Mouse (Mus musculus) forebrain, postnatal 0 days (tissue): ENCODE measurements around the gene 5730409E04Rik. TPM values are rescaled to one million over a fixed set of nuclear protein-coding genes. Genes with fewer than 3 reads are reported as not detected.

ENCODE experiments used
- ATAC-seq: fragments of 200-750 bp; cut with Nextera tagmentation; 2 replicates; pipeline ENCODE4 v1.8.0; 2017; ENCODE audit warnings: mild to moderate bottlenecking, moderate library complexity
- DNase-seq: peaks from one replicate; pipeline ENCODE4 v3.0.0-alpha.2; 2015
- H3K27ac ChIP-seq: fragments of 300-500 bp; sonication (generic); 2 replicates; pipeline ENCODE4 v1.5.1; 2014; ENCODE audit warnings: low read depth, mild to moderate bottlenecking, antibody characterized with exemption, low read length, moderate library complexity, mixed read lengths
- H3K27me3 ChIP-seq: fragments of 300-500 bp; sonication (generic); 2 replicates; pipeline ENCODE4 v1.6.1; 2014; ENCODE audit warnings: mild to moderate bottlenecking, low read length, mixed read lengths; ENCODE audit not compliant: insufficient read depth
- H3K36me3 ChIP-seq: fragments of 300-500 bp; sonication (generic); 2 replicates; pipeline ENCODE4 v1.6.1; 2014; ENCODE audit warnings: mild to moderate bottlenecking, moderate library complexity; ENCODE audit not compliant: insufficient read depth
- H3K4me1 ChIP-seq: fragments of 300-500 bp; sonication (generic); 2 replicates; pipeline ENCODE4 v1.6.1; 2014; ENCODE audit warnings: antibody characterized with exemption; ENCODE audit not compliant: insufficient read depth
- H3K4me2 ChIP-seq: fragments of 300-500 bp; sonication (generic); 2 replicates; pipeline ENCODE4 v1.6.1; 2014; ENCODE audit warnings: low read depth, mild to moderate bottlenecking, moderate library complexity
- H3K4me3 ChIP-seq: fragments of 300-500 bp; sonication (generic); 2 replicates; pipeline ENCODE4 v1.5.1; 2014; ENCODE audit warnings: low read depth, low read length, mixed read lengths
- H3K9ac ChIP-seq: fragments of 300-500 bp; sonication (generic); 2 replicates; pipeline ENCODE4 v1.6.1; 2014; ENCODE audit warnings: mild to moderate bottlenecking
- H3K9me3 ChIP-seq: fragments of 300-500 bp; sonication (generic); 2 replicates; pipeline ENCODE4 v1.6.1; 2016; ENCODE audit warnings: low read length
- CTCF ChIP-seq: sonication (generic); IDR thresholded peaks from 2 replicates; pipeline ENCODE4 v1.5.1; 2016; ENCODE audit warnings: antibody characterized with exemption, control low read depth, low read depth
- WGBS: fragments of 180-500 bp; shearing (Covaris S2); extraction: QIAGEN DNeasy Blood & Tissue Kit; methylation state at CpG from one replicate; pipeline ENCODE4 v1.1.7; 2014; 5-methylcytosine and 5-hydroxymethylcytosine counted together
- polyA plus RNA-seq: library from polyadenylated mRNA; unstranded; fragments of >200 nt; fragmentation: Nextera tagmentation; extraction: Ambion mirVana; gene quantifications from 2 replicates; pipeline ENCODE4 v1.2.1, GENCODE M21; 2015
- total RNA-seq: library from RNA; depleted of rRNA; stranded (reverse); fragments of >200 nt; gene quantifications from 2 replicates; pipeline ENCODE4 v1.2.3, GENCODE M21; 2014

The 5730409E04Rik gene
- total and polyA plus RNA-seq, 2 experiments from 2014 or later: 19.0 to 38.2 TPM

- Histone ChIP-seq H3K36me3 (peaks cover 5% of the 10 kb centered on the region; the same call in 1 of the 2 replicates), H3K4me3 (no peak overlapping the region), H3K4me2 (no peak overlapping the region), H3K27me3 (no peaks in the 10 kb centered on the region), H3K27ac (no peak overlapping the region), H3K9me3 (no peaks in the 10 kb centered on the region), H3K4me1 (no peaks in the 10 kb centered on the region), H3K9ac (no peak overlapping the region)
- TF ChIP-seq CTCF: no peak
- ATAC-seq (no peak), DNase-seq (no peak)
- 83% methylated on average over 17 of the region's 17 CpGs for WGBS
Measured at GRCm38 (mm10) chr4:126611991-126612390, 2.4 kb downstream of the 5730409E04Rik start.

GRCm38 (mm10) chr4:126616312-126616711, 6.7 kb downstream of the 5730409E04Rik start:
- 89% methylated on average over 4 of the region's 4 CpGs for WGBS
- Histone ChIP-seq H3K4me1 (0 out of 2 replicates have a peak, but pooled peaks cover 6% of the 10 kb centered on the region), H3K27me3 (peaks cover 2% of the 10 kb centered on the region), H3K9me3 (no peaks in the 10 kb centered on the region), H3K9ac (no peak overlapping the region), H3K27ac (no peak overlapping the region), H3K4me3 (no peak overlapping the region), H3K36me3 (peaks cover 5% of the 10 kb centered on the region; the same call in 1 of the 2 replicates), H3K4me2 (no peak overlapping the region)
- TF ChIP-seq CTCF: no peak
- ATAC-seq (no peak), DNase-seq (no peak)

GRCm38 (mm10) chr4:126619691-126620330, 10.2 kb downstream of the 5730409E04Rik start:
- DNase-seq (no peak), ATAC-seq (peak; percentile 66; the same call in 1 of the 2 replicates)
- H3K27me3 ChIP-seq: peaks cover 2% of the 10 kb centered on the region
- H3K9me3 ChIP-seq: no peaks in the 10 kb centered on the region
- peak overlapping the region; percentile 52 for H3K4me2 ChIP-seq
- TF ChIP-seq CTCF: no peak
- WGBS: 2% methylated on average over 32 of the region's 33 CpGs
- H3K9ac ChIP-seq: peak overlapping the region; percentile 53
- H3K4me1 ChIP-seq: 0 out of 2 replicates have a peak, but pooled peaks cover 6% of the 10 kb centered on the region
- peak overlapping the region; percentile 30 for H3K4me3 ChIP-seq
- no peaks in the 10 kb centered on the region for H3K36me3 ChIP-seq
- H3K27ac ChIP-seq: no peak overlapping the region

- H3K27ac ChIP-seq: no peak overlapping the region
- 0 out of 2 replicates have a peak, but pooled peaks cover 6% of the 10 kb centered on the region for H3K4me1 ChIP-seq
- no peak for DNase-seq
- peak overlapping the region; percentile 52 for H3K4me2 ChIP-seq
- peaks cover 2% of the 10 kb centered on the region for H3K27me3 ChIP-seq
- peak overlapping the region; percentile 53 for H3K9ac ChIP-seq
- TF ChIP-seq CTCF: no peak
- no peaks in the 10 kb centered on the region for H3K36me3 ChIP-seq
- WGBS: 26% methylated on average over 13 of the region's 13 CpGs
- H3K4me3 ChIP-seq: peak overlapping the region; percentile 30; the same call in 1 of the 2 replicates
- ATAC-seq: no peak
- H3K9me3 ChIP-seq: no peaks in the 10 kb centered on the region
Measured at GRCm38 (mm10) chr4:126620349-126620874, 10.8 kb downstream of the 5730409E04Rik start.

DNA sequence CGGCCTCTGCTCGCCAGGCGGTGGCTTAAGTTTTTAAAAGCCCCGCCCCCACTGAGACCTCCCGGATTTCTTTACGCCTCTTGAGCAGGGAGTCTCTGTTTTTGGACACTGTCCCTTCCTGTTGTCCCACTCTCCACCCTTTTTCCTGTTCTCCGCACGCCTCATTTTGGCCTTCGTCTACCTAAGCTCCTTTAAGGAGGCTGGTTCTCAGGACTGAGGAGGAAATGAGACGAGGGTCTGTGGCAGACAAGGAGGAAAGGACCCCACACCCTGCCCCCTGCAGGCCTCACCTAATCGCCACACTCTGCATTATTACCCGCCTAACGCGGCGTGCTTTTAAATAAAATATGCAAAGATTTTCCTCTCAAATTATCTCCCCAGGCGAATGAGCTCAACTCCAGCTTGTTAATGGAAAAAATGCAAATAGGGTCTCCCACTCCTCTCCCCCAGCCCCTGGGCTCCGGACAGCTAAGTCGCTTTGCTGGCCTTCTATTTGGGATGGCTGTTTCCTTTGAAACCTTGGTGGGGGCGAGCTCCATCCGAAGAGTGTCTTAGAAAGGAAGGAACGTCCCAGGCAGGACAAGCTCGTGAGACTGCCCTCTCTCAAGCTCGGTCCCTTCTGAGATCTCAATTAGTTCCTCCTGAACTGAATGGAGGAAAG, 17.5 kb downstream of the 5730409E04Rik start:
- WGBS: 3% methylated on average over 23 of the region's 23 CpGs
- 0 out of 2 replicates have a peak, but pooled peaks cover 4% of the 10 kb centered on the region for H3K4me1 ChIP-seq
- no peaks in the 10 kb centered on the region for H3K36me3 ChIP-seq
- 0 out of 2 replicates have a peak, but pooled peaks have one; percentile 27 for TF ChIP-seq CTCF
- no peaks in the 10 kb centered on the region for H3K27me3 ChIP-seq
- H3K4me2 ChIP-seq: peak overlapping the region; percentile 27
- H3K27ac ChIP-seq: no peak overlapping the region
- ATAC-seq: no peak; the same call in 1 of the 2 replicates
- no peak overlapping the region for H3K4me3 ChIP-seq
- H3K9ac ChIP-seq: no peak overlapping the region
- DNase-seq: no peak
- H3K9me3 ChIP-seq: no peaks in the 10 kb centered on the region

GRCm38 (mm10) chr4:126631922-126632321, 22.3 kb downstream of the 5730409E04Rik start:
- ATAC-seq (no peak), DNase-seq (no peak)
- Histone ChIP-seq H3K27me3 (no peaks in the 10 kb centered on the region), H3K4me1 (0 out of 2 replicates have a peak, but pooled peaks cover 4% of the 10 kb centered on the region), H3K4me2 (no peak overlapping the region), H3K36me3 (no peaks in the 10 kb centered on the region), H3K9me3 (no peaks in the 10 kb centered on the region), H3K27ac (no peak overlapping the region), H3K9ac (no peak overlapping the region), H3K4me3 (no peak overlapping the region)
- WGBS: 33% methylated on average over 2 of the region's 2 CpGs
- peak; percentile 37; the same call in 1 of the 2 replicates for TF ChIP-seq CTCF

- Histone ChIP-seq H3K36me3 (no peaks in the 10 kb centered on the region), H3K27me3 (no peaks in the 10 kb centered on the region), H3K9ac (no peak overlapping the region), H3K9me3 (no peaks in the 10 kb centered on the region), H3K4me3 (no peak overlapping the region), H3K4me1 (no peaks in the 10 kb centered on the region), H3K27ac (no peak overlapping the region), H3K4me2 (no peak overlapping the region)
- no peak for TF ChIP-seq CTCF
- DNase-seq (no peak), ATAC-seq (no peak)
- WGBS: 68% methylated on average over 3 of the region's 3 CpGs
Measured at GRCm38 (mm10) chr4:126632668-126633067, 23.1 kb downstream of the 5730409E04Rik start.
